Mouse (Mus musculus) MEL (cell line): ENCODE results near the gene Kcnj9. TPM values are rescaled to one million over a fixed set of nuclear protein-coding genes. Genes with fewer than 3 reads are reported as not detected.

ENCODE experiments used
- DNase-seq: peaks from one replicate; pipeline ENCODE4 v3.0.0; 2011; ENCODE audit warnings: low read depth, low spot score
- H3K27ac ChIP-seq: 2 replicates; pipeline ENCODE4 v1.5.1; 2012; ENCODE audit warnings: low read depth, mild to moderate bottlenecking, control low read depth, low read length, moderate library complexity; ENCODE audit not compliant: control insufficient read depth
- H3K27me3 ChIP-seq, 2 experiments: fragments of 150-350 bp in 1 of 2; sonication (generic) in 1 of 2; 2 replicates each; pipeline ENCODE4 v1.6.1; 2012; ENCODE audit warnings: low read length in 2 of 2, mild to moderate bottlenecking in 2 of 2, improper control_type of control experiment in 1 of 2, moderate library complexity in 1 of 2; ENCODE audit not compliant: insufficient read depth in 2 of 2, control insufficient read depth in 1 of 2
- H3K36me3 ChIP-seq, 2 experiments: 2 replicates each; pipeline ENCODE4 v1.6.1; 2012 to 2014; ENCODE audit warnings: low read length in 2 of 2, improper control_type of control experiment in 1 of 2, inconsistent platforms in 1 of 2, mild to moderate bottlenecking in 1 of 2; ENCODE audit not compliant: insufficient read depth in 2 of 2, control insufficient read depth in 1 of 2
- H3K4me1 ChIP-seq, 2 experiments: fragments of 150-350 bp in 1 of 2; sonication (generic) in 1 of 2; 2 replicates each; pipeline ENCODE4 v1.6.1; 2012; ENCODE audit warnings: low read length in 2 of 2, improper control_type of control experiment in 1 of 2, mild to moderate bottlenecking in 1 of 2; ENCODE audit not compliant: insufficient read depth in 2 of 2, control insufficient read depth in 1 of 2
- H3K4me3 ChIP-seq, 2 experiments: fragments of 150-350 bp in 1 of 2; sonication (generic) in 1 of 2; 2 replicates each; pipeline ENCODE4 v1.5.1; 2012; ENCODE audit warnings: low read depth in 2 of 2, low read length in 2 of 2, mild to moderate bottlenecking in 2 of 2, moderate library complexity in 2 of 2, control low read depth in 1 of 2, improper control_type of control experiment in 1 of 2; ENCODE audit not compliant: control insufficient read depth in 1 of 2, insufficient read depth in 1 of 2
- H3K79me2 ChIP-seq: 2 replicates; pipeline ENCODE4 v1.6.1; 2012; ENCODE audit warnings: mild to moderate bottlenecking, low read length, moderate library complexity; ENCODE audit not compliant: control insufficient read depth, poor library complexity, insufficient read depth
- H3K9ac ChIP-seq: 2 replicates; pipeline ENCODE4 v1.6.1; 2012; ENCODE audit warnings: low read depth, mild to moderate bottlenecking, control low read depth, low read length, moderate library complexity; ENCODE audit not compliant: control insufficient read depth, poor library complexity, severe bottlenecking
- H3K9me3 ChIP-seq: fragments of 150-350 bp; sonication (generic); replicated peaks from 2 replicates; pipeline ENCODE4 v1.6.1; 2012; ENCODE audit warnings: mild to moderate bottlenecking, low read length, improper control_type of control experiment, moderate library complexity; ENCODE audit not compliant: insufficient read depth
- BHLHE40 ChIP-seq: IDR thresholded peaks from 2 replicates; pipeline ENCODE4 v1.6.1; 2012; ENCODE audit warnings: low read depth, mild to moderate bottlenecking, inconsistent platforms, low read length, improper control_type of control experiment, borderline replicate concordance
- E2F4 ChIP-seq: IDR thresholded peaks from 2 replicates; pipeline ENCODE4 v1.6.1; 2011; ENCODE audit warnings: low read depth, low read length, improper control_type of control experiment, borderline replicate concordance
- ETS1 ChIP-seq: IDR thresholded peaks from 2 replicates; pipeline ENCODE4 v1.6.1; 2012; ENCODE audit warnings: low read depth, mild to moderate bottlenecking, inconsistent platforms, low read length, improper control_type of control experiment, moderate library complexity
- KAT2A ChIP-seq: conservative IDR thresholded peaks from 2 replicates; pipeline ENCODE4 v1.6.1; 2012; ENCODE audit warnings: low read depth, low read length, improper control_type of control experiment, inconsistent platforms
- MAZ ChIP-seq: IDR thresholded peaks from 2 replicates; pipeline ENCODE4 v1.6.1; 2012; ENCODE audit warnings: low read depth, mild to moderate bottlenecking, inconsistent platforms, low read length, improper control_type of control experiment
- MXI1 ChIP-seq: IDR thresholded peaks from 2 replicates; pipeline ENCODE4 v1.6.1; 2011; ENCODE audit warnings: mild to moderate bottlenecking, low read depth, low read length, improper control_type of control experiment
- NRF1 ChIP-seq: IDR thresholded peaks from 2 replicates; pipeline ENCODE4 v1.6.1; 2014; ENCODE audit warnings: low read depth, mild to moderate bottlenecking, inconsistent platforms, low read length, improper control_type of control experiment, moderate library complexity; ENCODE audit not compliant: poor library complexity, insufficient read depth, severe bottlenecking
- POLR2AphosphoS5 ChIP-seq: IDR thresholded peaks from 2 replicates; pipeline ENCODE4 v1.6.1; 2012; ENCODE audit warnings: low read depth, borderline replicate concordance, mild to moderate bottlenecking, inconsistent platforms, low read length, moderate library complexity, mixed read lengths
- RCOR1 ChIP-seq: IDR thresholded peaks from 2 replicates; pipeline ENCODE4 v1.6.1; 2012; ENCODE audit warnings: low read depth, mild to moderate bottlenecking, inconsistent platforms, low read length, improper control_type of control experiment
- TAL1 ChIP-seq: IDR thresholded peaks from 2 replicates; pipeline ENCODE4 v1.6.1; 2012; ENCODE audit warnings: mild to moderate bottlenecking, inconsistent platforms, low read length, moderate library complexity, mixed read lengths
- ZC3H11A ChIP-seq: IDR thresholded peaks from 2 replicates; pipeline ENCODE4 v1.6.1; 2012; ENCODE audit warnings: low read depth, mild to moderate bottlenecking, inconsistent platforms, low read length, improper control_type of control experiment
- ZKSCAN1 ChIP-seq: IDR thresholded peaks from 2 replicates; pipeline ENCODE4 v1.6.1; 2012; ENCODE audit warnings: low read depth, mild to moderate bottlenecking, inconsistent platforms, low read length, improper control_type of control experiment, moderate library complexity
- ZMIZ1 ChIP-seq: IDR thresholded peaks from 2 replicates; pipeline ENCODE4 v1.6.1; 2012; ENCODE audit warnings: low read depth, mild to moderate bottlenecking, inconsistent platforms, low read length, improper control_type of control experiment, moderate library complexity
- ZNF384 ChIP-seq: IDR thresholded peaks from 2 replicates; pipeline ENCODE4 v1.6.1; 2012; ENCODE audit warnings: low read depth, mild to moderate bottlenecking, inconsistent platforms, low read length, improper control_type of control experiment
- polyA plus RNA-seq, 2 experiments: library from polyadenylated mRNA; stranded (reverse) in 1 of 2; unstranded in 1 of 2; fragments of >175 nt in 1 of 2; fragments of >200 nt in 1 of 2; gene quantifications; 2 replicates each; pipeline versions ENCODE4 v1.2.1 to v1.2.4; 2012; ENCODE audit warnings: low replicate concordance in 2 of 2, low read depth in 1 of 2; ENCODE audit not compliant: insufficient read length in 2 of 2, insufficient read depth in 1 of 2, missing spikeins in 1 of 2
- total RNA-seq: library from RNA; depleted of rRNA; stranded (reverse); fragments of 300-350 nt; gene quantifications from 2 replicates; pipeline ENCODE4 v1.2.3, GENCODE M21; 2012

Gene Kcnj9
- total and polyA plus RNA-seq, 3 experiments = 0.08 TPM; not detected in 2

DNA sequence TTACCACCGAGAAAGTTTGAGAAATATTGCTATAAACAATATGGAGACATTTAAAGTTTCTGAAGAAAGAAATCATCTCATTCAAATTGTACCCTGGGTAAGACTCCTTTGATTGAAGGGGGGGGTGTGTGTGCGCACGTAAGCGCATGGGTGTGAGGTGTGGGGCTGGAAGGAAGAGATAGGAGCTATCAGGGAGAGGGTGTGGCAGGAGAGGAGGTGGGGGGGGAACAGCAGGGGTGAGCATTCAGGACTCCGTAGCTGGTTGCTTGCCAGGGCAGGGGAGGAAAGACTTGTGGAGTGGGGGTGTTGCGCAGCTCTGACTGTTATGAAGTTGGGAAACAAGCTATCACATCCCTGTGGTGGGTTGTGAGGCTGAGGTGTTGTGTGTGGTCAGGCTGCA is 24.7 kb downstream of the Kcnj9 start (continued):
- peak; percentile 58; the same call in 1 of the 2 replicates for TF ChIP-seq BHLHE40

GRCm38 (mm10) chr1:172302851-172303250 is 26.3 kb downstream of the Kcnj9 start:
- DNase-seq = peak; percentile 34
- no peak overlapping the region for H3K4me3 ChIP-seq
- no peak overlapping the region for H3K27ac ChIP-seq
- H3K79me2 ChIP-seq = no peaks in the 10 kb centered on the region
- TF ChIP-seq KAT2A (no peak), NRF1 (no peak), ETS1 (no peak), ZC3H11A (no peak), ZMIZ1 (no peak)
- TF ChIP-seq, all 39 proteins: peak for 0
- H3K27me3 ChIP-seq = no peaks in the 10 kb centered on the region; a peak in 1 of 4 replicates
- peak overlapping the region; percentile 6; the same call in 1 of the 2 replicates for H3K9ac ChIP-seq
- H3K36me3 ChIP-seq = peaks cover 0 to 35% of the 10 kb centered on the region in 2 experiments; a peak in 2 of 4 replicates
- no peaks in the 10 kb centered on the region for H3K9me3 ChIP-seq
- H3K4me1 ChIP-seq = peaks cover 9 to 41% of the 10 kb centered on the region in 2 experiments

- H3K9me3 ChIP-seq = no peaks in the 10 kb centered on the region
- H3K27me3 ChIP-seq = peaks cover 2 to 3% of the 10 kb centered on the region in 2 experiments; a peak in 1 of 4 replicates
- H3K9ac ChIP-seq = peak overlapping the region; percentile 26; the same call in 1 of the 2 replicates
- TF ChIP-seq MAZ = no peak
- no peak for TF ChIP-seq RCOR1
- TF ChIP-seq TAL1 = no peak
- no peak for TF ChIP-seq MXI1
- no peak for TF ChIP-seq KAT2A
- TF ChIP-seq E2F4 = no peak
- no peak for TF ChIP-seq POLR2AphosphoS5
- no peak for TF ChIP-seq ZNF384
- TF ChIP-seq ZKSCAN1 = no peak
- H3K4me3 ChIP-seq = no peak overlapping the region
- peaks cover 0 to 35% of the 10 kb centered on the region in 2 experiments; a peak in 2 of 4 replicates for H3K36me3 ChIP-seq
- H3K79me2 ChIP-seq = no peaks in the 10 kb centered on the region
- no peak overlapping the region for H3K27ac ChIP-seq
- peak; percentile 66 for DNase-seq
- H3K4me1 ChIP-seq = peaks cover 9 to 41% of the 10 kb centered on the region in 2 experiments
Observed at GRCm38 (mm10) chr1:172302311-172302710, 26.8 kb downstream of the Kcnj9 start.
